Mouse (Mus musculus) hindbrain, embryonic 13.5 days (tissue): ENCODE measurements at regions not wholly inside any gene's neighbourhood (a gene's known extent, or its start where the extent isn't known, plus 50 kb on each side); places are given as distances from the start of the nearest gene placed in this dataset.

Experiments
- ATAC-seq: fragments of 200-750 bp; cut with Nextera tagmentation; 2 replicates; pipeline ENCODE4 v1.8.0; 2017; ENCODE audit warnings: moderate TSS enrichment; ENCODE audit not compliant: low FRiP score
- H3K27ac ChIP-seq: fragments of 300-500 bp; sonication (generic); 2 replicates; pipeline ENCODE4 v1.5.1; 2015; ENCODE audit warnings: inconsistent platforms, mild to moderate bottlenecking, moderate library complexity
- H3K27me3 ChIP-seq: fragments of 300-500 bp; sonication (generic); 2 replicates; pipeline ENCODE4 v1.6.1; 2015; ENCODE audit warnings: mild to moderate bottlenecking, inconsistent platforms
- H3K36me3 ChIP-seq: fragments of 300-500 bp; sonication (generic); 2 replicates; pipeline ENCODE4 v1.6.1; 2015; ENCODE audit warnings: mild to moderate bottlenecking, inconsistent platforms
- H3K4me1 ChIP-seq: fragments of 300-500 bp; sonication (generic); replicated peaks from 2 replicates; pipeline ENCODE4 v1.6.1; 2015; ENCODE audit warnings: inconsistent platforms
- H3K4me2 ChIP-seq: fragments of 300-500 bp; sonication (generic); 2 replicates; pipeline ENCODE4 v1.6.1; 2015; ENCODE audit warnings: inconsistent platforms, mild to moderate bottlenecking, moderate library complexity
- H3K4me3 ChIP-seq: fragments of 300-500 bp; sonication (generic); 2 replicates; pipeline ENCODE4 v1.5.1; 2015; ENCODE audit warnings: mild to moderate bottlenecking, inconsistent platforms
- H3K9ac ChIP-seq: fragments of 300-500 bp; sonication (generic); 2 replicates; pipeline ENCODE4 v1.6.1; 2015; ENCODE audit warnings: mild to moderate bottlenecking, inconsistent platforms
- H3K9me3 ChIP-seq: fragments of 300-500 bp; sonication (generic); 2 replicates; pipeline ENCODE4 v1.6.1; 2016; ENCODE audit warnings: inconsistent platforms
- WGBS: fragments of 180-500 bp; shearing (Covaris S2); methylation state at CpG from one replicate; pipeline ENCODE4 v1.1.7; 2015; 5-methylcytosine and 5-hydroxymethylcytosine counted together

DNA sequence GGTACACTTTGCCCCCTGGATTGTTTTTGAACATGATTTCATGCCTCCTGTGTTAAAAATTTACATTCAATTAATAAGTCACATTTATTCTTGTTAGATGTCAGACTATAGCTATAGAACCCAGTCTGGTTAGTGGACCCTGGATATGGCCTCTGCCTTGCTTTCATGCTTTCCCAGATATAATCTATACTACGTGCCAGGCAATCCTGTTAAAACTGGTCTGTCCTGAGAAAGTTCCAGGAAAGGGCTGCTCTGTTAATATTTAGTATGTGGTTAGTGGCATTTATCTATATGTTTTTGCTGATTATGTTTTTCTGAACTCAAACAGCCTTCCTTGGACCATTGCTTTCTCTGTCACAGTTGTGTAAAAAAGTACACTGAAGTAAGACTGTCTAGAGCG is 95.8 kb upstream of the Fhl2 start:
- no peak for ATAC-seq
- Histone ChIP-seq H3K9me3 (no peaks in the 10 kb centered on the region; the same call in 1 of the 2 replicates), H3K4me1 (peaks cover 9% of the 10 kb centered on the region; the same call in 1 of the 2 replicates), H3K4me3 (no peak overlapping the region), H3K4me2 (no peak overlapping the region), H3K9ac (no peak overlapping the region), H3K27me3 (peaks cover 4% of the 10 kb centered on the region; the same call in 1 of the 2 replicates), H3K36me3 (no peaks in the 10 kb centered on the region), H3K27ac (no peak overlapping the region)
- 94% methylated on average over 2 of the region's 2 CpGs for WGBS

DNA sequence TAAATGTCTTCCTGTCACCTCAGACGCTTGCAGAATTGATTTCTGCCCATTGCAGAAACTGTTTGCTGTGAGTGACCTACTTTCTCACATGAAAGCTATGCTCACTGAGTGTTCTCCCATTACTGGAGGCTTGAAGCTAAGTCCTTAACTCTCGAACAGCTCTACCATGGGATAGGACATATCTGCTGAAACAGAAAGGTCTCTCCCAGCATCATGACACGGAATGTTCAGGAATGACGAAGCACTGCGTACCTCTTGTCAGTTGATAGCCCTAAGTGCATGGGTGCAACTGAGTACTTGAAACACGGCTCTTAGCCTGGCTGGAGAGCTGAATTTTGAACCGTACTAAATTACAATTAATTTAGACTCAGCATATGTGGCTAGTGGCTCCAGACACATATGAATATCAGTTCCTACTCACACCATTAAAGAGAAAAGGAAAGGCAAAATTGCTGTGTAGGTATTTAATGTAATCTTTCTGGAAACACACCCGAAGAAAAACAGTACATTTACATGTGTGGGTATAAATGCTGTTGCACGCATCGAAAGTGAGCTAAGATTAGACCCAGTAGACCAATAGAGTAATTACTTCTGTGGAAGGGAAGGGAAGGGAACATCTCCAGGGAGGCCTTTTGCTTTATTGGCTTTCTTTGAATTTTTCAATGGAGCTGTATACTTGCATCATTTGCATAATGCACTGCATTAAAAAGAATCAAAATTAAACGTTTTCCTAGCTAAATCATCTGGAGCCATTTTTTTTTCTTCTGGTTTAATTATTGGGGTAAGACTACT is 97.6 kb upstream of the Fhl2 start:
- peaks cover 12% of the 10 kb centered on the region; the same call in 1 of the 2 replicates for H3K27me3 ChIP-seq
- H3K27ac ChIP-seq: no peak overlapping the region
- H3K4me2 ChIP-seq: no peak overlapping the region
- H3K4me1 ChIP-seq: peaks cover 9% of the 10 kb centered on the region; the same call in 1 of the 2 replicates
- H3K9me3 ChIP-seq: no peaks in the 10 kb centered on the region
- H3K9ac ChIP-seq: no peak overlapping the region
- no peaks in the 10 kb centered on the region for H3K36me3 ChIP-seq
- ATAC-seq: peak; percentile 47; the same call in 1 of the 2 replicates
- no peak overlapping the region for H3K4me3 ChIP-seq
- 72% methylated on average over 11 of the region's 11 CpGs for WGBS

DNA sequence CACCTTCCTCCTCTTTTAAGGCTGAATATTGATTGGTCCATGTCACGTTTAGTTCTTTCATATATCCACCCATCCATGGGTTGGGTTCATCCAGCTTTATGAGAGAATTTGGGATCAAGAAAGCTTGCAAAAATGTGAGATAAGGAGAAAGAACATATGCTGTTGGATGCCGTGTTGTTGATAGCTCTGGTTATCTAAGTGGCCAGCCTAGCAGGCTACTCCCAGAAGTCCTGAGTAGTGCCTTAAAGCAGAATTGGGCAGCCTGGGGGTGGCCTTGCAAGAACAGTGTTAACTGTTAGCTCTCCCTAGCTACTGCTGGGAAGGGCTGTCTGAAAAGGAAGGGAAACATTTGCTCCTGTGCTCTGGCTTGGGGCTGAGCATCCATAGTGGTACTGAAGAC is 100.8 kb upstream of the Fhl2 start:
- Histone ChIP-seq H3K9ac (no peak overlapping the region), H3K4me3 (no peak overlapping the region), H3K27ac (no peak overlapping the region), H3K9me3 (no peaks in the 10 kb centered on the region), H3K4me2 (no peak overlapping the region), H3K27me3 (peaks cover 19% of the 10 kb centered on the region; the same call in 1 of the 2 replicates), H3K4me1 (peaks cover 12% of the 10 kb centered on the region; the same call in 1 of the 2 replicates), H3K36me3 (no peaks in the 10 kb centered on the region)
- no peak for ATAC-seq
- 95% methylated on average over 2 of the region's 2 CpGs for WGBS

DNA sequence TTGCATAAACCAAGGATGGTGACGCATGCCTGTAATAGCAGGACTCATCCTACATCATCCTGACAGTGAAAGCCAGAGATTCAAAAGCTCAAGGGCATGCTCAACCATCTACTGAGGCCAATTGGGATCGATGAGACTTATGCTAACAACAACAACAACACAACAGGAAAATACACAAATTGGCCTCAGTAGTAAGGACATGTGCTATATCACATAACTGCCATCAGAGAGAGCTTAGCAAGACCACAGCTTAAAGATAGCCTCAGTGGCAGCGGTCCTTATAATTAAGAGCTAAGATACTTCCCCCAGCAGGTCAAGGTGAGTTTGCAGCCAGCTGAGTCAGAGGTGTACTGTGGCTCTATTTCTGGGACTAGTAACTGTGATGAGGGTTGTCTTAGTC is 102.0 kb upstream of the Fhl2 start:
- no peak overlapping the region for H3K9ac ChIP-seq
- no peak for ATAC-seq
- H3K36me3 ChIP-seq: no peaks in the 10 kb centered on the region
- no peak overlapping the region for H3K4me2 ChIP-seq
- peaks cover 19% of the 10 kb centered on the region; the same call in 1 of the 2 replicates for H3K27me3 ChIP-seq
- 93% methylated on average over 3 of the region's 3 CpGs for WGBS
- no peak overlapping the region for H3K27ac ChIP-seq
- no peaks in the 10 kb centered on the region for H3K9me3 ChIP-seq
- H3K4me1 ChIP-seq: peaks cover 9% of the 10 kb centered on the region; the same call in 1 of the 2 replicates
- no peak overlapping the region for H3K4me3 ChIP-seq

DNA sequence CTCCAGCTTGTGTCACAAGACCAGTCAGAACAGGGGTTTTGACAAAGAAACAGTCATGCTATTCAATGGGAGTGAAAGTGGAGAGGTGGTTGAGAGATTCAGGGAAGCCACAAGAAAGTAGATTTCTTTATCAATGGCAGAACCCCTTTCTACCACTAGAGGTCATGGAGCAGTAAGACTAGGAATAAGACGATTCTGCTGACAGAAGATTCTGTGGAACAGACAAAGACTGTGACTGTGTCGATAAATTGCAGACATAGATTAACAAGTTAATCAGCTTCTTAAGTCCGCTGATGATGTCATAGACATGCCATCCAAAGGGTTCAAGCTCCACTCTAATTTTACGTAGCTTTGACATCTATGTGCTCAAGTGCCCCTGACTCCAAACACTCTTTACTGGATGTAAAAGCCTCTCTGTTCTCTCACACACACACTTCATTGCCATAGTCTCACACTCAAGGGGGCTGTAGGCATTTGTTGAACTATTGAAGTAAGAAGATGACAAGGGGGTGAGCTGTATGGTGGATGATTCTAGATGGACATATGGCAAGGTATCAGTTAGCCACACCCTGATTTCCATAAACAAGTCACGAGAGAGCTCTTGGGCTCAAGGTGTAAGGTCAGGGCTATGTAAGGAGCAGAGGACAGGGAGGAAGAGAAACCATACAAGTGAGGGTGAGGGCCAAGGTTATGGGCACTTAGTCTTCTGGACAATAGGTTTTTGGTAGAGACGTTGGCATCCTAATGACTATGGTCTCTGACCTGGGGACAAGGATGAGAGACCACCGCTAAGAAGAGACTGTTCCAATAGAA is 102.9 kb upstream of the Fhl2 start:
- H3K9me3 ChIP-seq: no peaks in the 10 kb centered on the region
- H3K27ac ChIP-seq: no peak overlapping the region; the same call in 1 of the 2 replicates
- WGBS: 53% methylated on average over 7 of the region's 7 CpGs
- no peak overlapping the region for H3K4me2 ChIP-seq
- H3K9ac ChIP-seq: no peak overlapping the region
- H3K4me3 ChIP-seq: no peak overlapping the region
- peaks cover 3% of the 10 kb centered on the region; the same call in 1 of the 2 replicates for H3K4me1 ChIP-seq
- ATAC-seq: peak; percentile 54
- H3K27me3 ChIP-seq: peaks cover 19% of the 10 kb centered on the region; the same call in 1 of the 2 replicates
- no peaks in the 10 kb centered on the region for H3K36me3 ChIP-seq

DNA sequence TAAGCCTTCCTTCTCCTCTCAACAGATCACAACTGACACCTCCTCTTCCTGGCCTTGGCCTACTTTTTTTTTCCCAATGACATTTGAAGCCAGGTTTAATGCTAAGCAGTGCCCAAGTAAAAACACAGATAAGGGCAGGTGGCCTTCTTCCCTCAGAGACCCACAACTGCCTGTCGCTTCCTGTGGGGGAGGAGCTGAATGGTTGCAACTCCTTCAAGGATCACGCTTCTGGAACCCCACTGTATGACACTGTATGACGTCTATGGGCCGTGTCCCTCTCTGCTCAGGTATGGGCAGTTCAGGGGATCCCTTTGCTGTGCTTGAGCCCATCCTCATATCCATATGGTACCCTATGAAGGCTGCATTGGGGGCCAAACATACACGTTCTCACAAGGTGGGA is 103.9 kb upstream of the Fhl2 start:
- no peak for ATAC-seq
- Histone ChIP-seq H3K4me1 (peaks cover 3% of the 10 kb centered on the region; the same call in 1 of the 2 replicates), H3K36me3 (no peaks in the 10 kb centered on the region), H3K9ac (no peak overlapping the region), H3K9me3 (no peaks in the 10 kb centered on the region), H3K4me2 (no peak overlapping the region), H3K4me3 (no peak overlapping the region), H3K27ac (no peak overlapping the region), H3K27me3 (peaks cover 19% of the 10 kb centered on the region; the same call in 1 of the 2 replicates)
- WGBS: 93% methylated on average over 5 of the region's 5 CpGs

DNA sequence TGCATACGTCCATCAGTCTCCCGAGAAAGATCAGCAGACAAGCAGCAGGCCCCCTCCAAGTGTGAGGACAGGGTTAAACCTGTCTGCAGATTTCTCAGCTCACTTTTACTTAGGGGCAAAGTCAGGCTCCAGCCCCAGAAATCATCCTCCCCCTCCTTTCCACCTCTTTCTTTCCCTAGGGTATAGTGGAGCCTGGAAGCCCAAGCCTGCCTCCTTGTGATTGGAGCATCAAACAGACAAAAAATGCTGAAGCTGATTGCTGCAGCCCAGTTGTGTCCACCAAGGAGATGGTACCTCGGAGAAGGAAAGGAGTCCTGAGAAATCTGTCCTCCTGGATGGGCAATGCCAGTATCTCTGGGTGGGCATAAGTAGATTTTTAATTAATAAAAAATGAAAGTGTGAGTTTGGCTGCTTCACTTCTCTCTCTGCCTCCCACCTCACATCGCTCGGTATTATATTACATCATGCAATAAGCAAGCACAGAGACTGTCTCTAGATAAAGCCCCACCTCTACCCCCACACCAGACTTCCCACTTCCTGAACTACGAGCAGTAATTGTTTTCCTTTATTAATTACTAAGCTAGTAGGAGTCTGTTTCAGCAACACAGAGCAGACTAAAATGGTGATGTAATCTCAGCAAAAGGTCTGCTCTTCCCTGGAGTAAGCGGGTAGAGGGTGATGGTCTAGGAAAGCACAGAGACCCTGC is 105.2 kb upstream of the Fhl2 start:
- H3K27me3 ChIP-seq: peaks cover 16% of the 10 kb centered on the region; the same call in 1 of the 2 replicates
- no peak for ATAC-seq
- no peaks in the 10 kb centered on the region for H3K9me3 ChIP-seq
- peaks cover 3% of the 10 kb centered on the region; the same call in 1 of the 2 replicates for H3K4me1 ChIP-seq
- H3K4me3 ChIP-seq: no peak overlapping the region
- no peak overlapping the region for H3K4me2 ChIP-seq
- 84% methylated on average over 7 of the region's 7 CpGs for WGBS
- no peak overlapping the region for H3K27ac ChIP-seq
- H3K9ac ChIP-seq: no peak overlapping the region
- H3K36me3 ChIP-seq: no peaks in the 10 kb centered on the region

DNA sequence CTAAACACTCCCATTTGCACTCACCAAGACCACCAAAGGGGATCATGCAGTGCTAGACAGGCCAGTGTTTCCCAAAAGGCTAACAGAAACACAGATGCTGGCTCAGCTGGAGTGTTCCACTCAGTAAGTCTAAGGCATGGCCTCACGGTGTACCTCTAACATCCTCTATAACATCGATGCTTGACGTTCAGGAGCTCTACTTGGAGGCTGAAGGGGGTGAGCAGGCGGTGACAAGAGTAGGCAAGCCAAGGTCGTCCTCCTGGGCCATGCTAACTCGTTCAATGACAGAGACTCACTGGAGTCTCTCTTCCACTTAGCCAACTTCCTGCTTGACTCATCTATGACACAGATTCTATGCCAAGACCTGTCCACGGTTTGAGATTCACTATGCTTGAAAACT is 105.9 kb upstream of the Fhl2 start:
- H3K27ac ChIP-seq: no peak overlapping the region
- no peak for ATAC-seq
- peaks cover 14% of the 10 kb centered on the region; the same call in 1 of the 2 replicates for H3K27me3 ChIP-seq
- peaks cover 3% of the 10 kb centered on the region; the same call in 1 of the 2 replicates for H3K4me1 ChIP-seq
- H3K4me3 ChIP-seq: no peak overlapping the region
- WGBS: 89% methylated on average over 7 of the region's 7 CpGs
- H3K36me3 ChIP-seq: no peaks in the 10 kb centered on the region
- no peak overlapping the region for H3K4me2 ChIP-seq
- no peaks in the 10 kb centered on the region for H3K9me3 ChIP-seq
- H3K9ac ChIP-seq: no peak overlapping the region

DNA sequence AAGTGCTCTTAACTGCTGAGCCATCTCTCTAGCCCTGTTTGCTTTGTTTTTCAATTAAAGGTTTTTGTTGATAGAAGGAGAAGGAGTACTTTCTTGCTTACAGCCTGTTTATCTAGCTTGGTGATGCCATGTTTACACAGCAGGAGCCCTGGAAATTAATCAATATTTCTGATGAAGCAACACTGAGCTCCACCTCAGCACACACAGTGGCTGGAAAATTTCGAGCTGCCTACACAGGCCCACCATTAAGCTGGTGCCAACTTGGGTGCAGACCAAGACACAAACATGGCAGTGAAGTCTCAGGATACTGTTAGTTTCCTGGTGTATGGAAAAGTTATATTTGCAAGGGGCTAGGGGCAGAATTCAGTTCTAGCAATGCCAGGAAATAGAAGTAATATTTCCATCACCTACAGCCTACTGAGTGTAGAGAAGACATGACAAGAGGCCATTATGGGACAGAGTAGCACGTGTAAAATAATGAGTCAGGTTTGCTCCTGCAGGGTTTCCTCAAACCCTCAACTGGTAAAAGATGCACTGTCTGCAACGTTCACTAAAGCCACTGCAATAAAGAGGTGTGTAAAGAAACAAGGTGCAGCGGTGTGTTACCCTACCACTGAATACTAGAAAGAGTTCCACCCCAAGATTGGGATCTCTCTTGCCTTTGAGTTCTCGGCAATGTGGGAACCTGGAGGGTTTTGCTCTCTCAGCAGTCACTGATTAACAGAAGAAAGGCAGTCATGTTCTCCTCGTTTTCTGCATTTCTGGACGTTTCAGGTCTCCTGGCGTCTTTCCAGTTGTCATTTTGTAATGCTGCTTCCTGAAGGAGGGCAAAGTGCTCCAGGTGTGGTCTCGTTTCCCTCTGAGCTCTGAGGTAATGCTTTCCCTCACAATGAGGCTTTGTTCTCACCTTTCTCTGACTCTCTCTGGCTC is 108.8 kb upstream of the Fhl2 start:
- 66% methylated on average over 9 of the region's 9 CpGs for WGBS
- 0 out of 2 replicates have a peak, but pooled peaks cover 5% of the 10 kb centered on the region for H3K27me3 ChIP-seq
- H3K9me3 ChIP-seq: no peaks in the 10 kb centered on the region

DNA sequence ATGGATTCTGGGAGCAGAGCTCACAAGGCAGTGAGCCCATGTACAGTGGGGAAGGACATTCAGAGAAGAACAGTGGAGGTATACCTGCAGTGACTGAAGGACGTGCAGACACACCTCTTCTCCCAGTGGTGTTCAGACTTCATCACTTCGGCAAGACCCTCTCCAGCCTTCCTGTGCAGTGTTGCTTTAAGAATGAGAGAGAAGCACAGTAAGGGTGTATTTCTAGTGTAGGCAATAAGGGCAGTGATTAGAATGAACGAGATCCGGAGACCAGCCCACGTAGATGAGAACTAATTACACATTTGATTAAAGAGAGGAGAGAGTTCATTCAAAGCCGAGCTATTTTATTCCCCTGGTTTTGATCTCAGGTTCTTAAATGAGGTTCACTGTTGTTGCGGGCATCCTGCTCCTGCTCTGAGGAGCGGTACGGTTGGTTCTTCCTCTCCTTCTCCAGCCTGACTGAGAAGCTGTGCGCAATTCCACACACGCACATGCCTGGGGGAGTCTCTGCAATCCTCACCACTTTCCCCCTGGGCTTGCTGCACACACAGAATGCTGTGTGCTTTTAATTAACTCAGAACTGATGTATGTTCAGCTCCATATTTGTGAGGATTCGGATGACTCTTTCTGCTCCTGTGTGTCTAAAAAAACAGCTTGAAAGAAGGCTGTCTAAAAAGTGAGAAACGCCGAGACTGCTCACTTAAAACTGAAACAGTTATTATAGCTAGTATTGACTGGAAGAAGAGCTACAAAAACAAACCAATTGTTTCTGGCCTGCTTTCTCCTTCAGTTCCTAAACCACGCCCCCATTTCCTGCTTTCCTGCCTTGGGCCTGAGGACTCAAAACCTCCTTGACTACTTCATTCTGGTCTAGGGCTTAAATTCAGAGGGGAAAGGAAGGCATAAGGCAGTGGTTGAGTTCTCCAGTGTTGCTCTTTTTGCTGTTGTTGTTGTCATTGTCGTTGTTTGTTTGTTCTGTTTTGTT is 114.2 kb upstream of the Fhl2 start:
- Histone ChIP-seq H3K9ac (no peak overlapping the region), H3K36me3 (no peaks in the 10 kb centered on the region), H3K27ac (peak overlapping the region; percentile 53), H3K9me3 (no peaks in the 10 kb centered on the region), H3K27me3 (no peaks in the 10 kb centered on the region), H3K4me1 (peaks cover 13% of the 10 kb centered on the region; the same call in 1 of the 2 replicates), H3K4me2 (peak overlapping the region; percentile 13), H3K4me3 (no peak overlapping the region)
- peak; percentile 63; the same call in 1 of the 2 replicates for ATAC-seq
- 64% methylated on average over 16 of the region's 16 CpGs for WGBS

More for the DNA sequence above, 108.8 kb upstream of the Fhl2 start:
- H3K4me3 ChIP-seq: no peak overlapping the region
- no peaks in the 10 kb centered on the region for H3K36me3 ChIP-seq
- H3K4me1 ChIP-seq: peaks cover 8% of the 10 kb centered on the region; the same call in 1 of the 2 replicates
- H3K4me2 ChIP-seq: no peak overlapping the region
- H3K9ac ChIP-seq: no peak overlapping the region
- H3K27ac ChIP-seq: no peak overlapping the region
- no peak for ATAC-seq
